7 mouse cellular contexts compared by ENCODE assay signal in genomic region chr9:7763614-7764300, GRCm38 (mm10). TPM values are rescaled to one million over a fixed set of nuclear protein-coding genes. Genes with fewer than 3 reads are reported as not detected.
DNase-seq lines count a peak whose midpoint lies in the region; ATAC-seq lines count a peak whose summit lies in the region.

Gene Tmem123, plus strand, starts transcription at chr9:7764041.

- peak within 1 kb of the TSS; percentile 69 for H3K4me3 ChIP-seq in embryonic facial prominence, embryonic 11.5 days (ENCODE audit: low read depth, low read length)
- H3K4me3 ChIP-seq in limb, embryonic 10.5 days = peak within 1 kb of the TSS; percentile 80
- H3K4me3 ChIP-seq in midbrain, embryonic 13.5 days (replicated peaks) = peak within 1 kb of the TSS; percentile 78

- H3K4me2 ChIP-seq in embryonic facial prominence, embryonic 11.5 days (ENCODE audit: low read depth, low read length) = peak within 1 kb of the TSS; percentile 81
- peak within 1 kb of the TSS; percentile 88 for H3K4me2 ChIP-seq in midbrain, embryonic 13.5 days (replicated peaks)

- no peaks in the 10 kb centered on the region for H3K4me1 ChIP-seq in embryonic facial prominence, embryonic 11.5 days (ENCODE audit: control insufficient read depth, insufficient read depth, low read length)
- H3K4me1 ChIP-seq in limb, embryonic 10.5 days = peaks cover 17% of the 10 kb centered on the region
- H3K4me1 ChIP-seq in midbrain, embryonic 13.5 days (replicated peaks) = peaks cover 41% of the 10 kb centered on the region

- H3K9ac ChIP-seq in embryonic facial prominence, embryonic 11.5 days (replicated peaks; ENCODE audit: low read length) = peak within 1 kb of the TSS; percentile 75
- peak within 1 kb of the TSS; percentile 78 for H3K9ac ChIP-seq in midbrain, embryonic 13.5 days (replicated peaks)

- H3K27ac ChIP-seq in embryonic facial prominence, embryonic 11.5 days (replicated peaks; ENCODE audit: low read depth, low read length) = peak within 1 kb of the TSS; percentile 48; the same call in 1 of the 2 replicates
- H3K27ac ChIP-seq in limb, embryonic 10.5 days = peak within 1 kb of the TSS; percentile 96
- H3K27ac ChIP-seq in midbrain, embryonic 13.5 days = peak within 1 kb of the TSS; percentile 75

- H3K9me3 ChIP-seq in embryonic facial prominence, embryonic 11.5 days (replicated peaks; ENCODE audit: control insufficient read depth, low read length) = no peaks in the 10 kb centered on the region
- H3K9me3 ChIP-seq in limb, embryonic 10.5 days (replicated peaks) = 0 out of 2 replicates have a peak, but pooled peaks cover 3% of the 10 kb centered on the region
- peaks cover 3% of the 10 kb centered on the region; the same call in 1 of the 2 replicates for H3K9me3 ChIP-seq in midbrain, embryonic 13.5 days

- peak; percentile 100 for DNase-seq in adrenal gland, postnatal 14 days
- peak; percentile 99 for DNase-seq in embryonic facial prominence, embryonic 11.5 days (ENCODE audit: low spot score)
- peak; percentile 99 for DNase-seq in kidney, adult 11 months
- peak; percentile 100 for DNase-seq in limb, embryonic 10.5 days (ENCODE audit: low spot score)
- DNase-seq in spleen, adult 12 weeks (ENCODE audit: low spot score) = peak; percentile 98

- no peaks in the 10 kb centered on the region for H3K36me3 ChIP-seq in embryonic facial prominence, embryonic 11.5 days (replicated peaks; ENCODE audit: control insufficient read depth, insufficient read depth, low read depth, low read length)
- peaks cover 9% of the 10 kb centered on the region for H3K36me3 ChIP-seq in limb, embryonic 10.5 days
- no peaks in the 10 kb centered on the region; the same call in 1 of the 2 replicates for H3K36me3 ChIP-seq in midbrain, embryonic 13.5 days

- WGBS in embryonic facial prominence, embryonic 11.5 days = under 1% methylated on average over 51 of the region's 52 CpGs
- WGBS in limb, embryonic 10.5 days = under 1% methylated on average over 52 of the region's 52 CpGs
- under 1% methylated on average over 52 of the region's 52 CpGs for WGBS in midbrain, embryonic 13.5 days

- ATAC-seq in embryonic facial prominence, embryonic 11.5 days (replicated peaks; ENCODE audit: insufficient number of reproducible peaks, low FRiP score, low TSS enrichment, low read depth) = peak; percentile 96
- peak; percentile 89 for ATAC-seq in granulocyte monocyte progenitor cell, adult 5-6 weeks (replicated peaks; ENCODE audit: poor library complexity, severe bottlenecking)
- ATAC-seq in midbrain, embryonic 13.5 days = peak; percentile 94

- no peaks in the 10 kb centered on the region for H3K27me3 ChIP-seq in embryonic facial prominence, embryonic 11.5 days (ENCODE audit: control insufficient read depth, insufficient read depth, low read length)
- H3K27me3 ChIP-seq in limb, embryonic 10.5 days (ENCODE audit: low read depth, poor library complexity, severe bottlenecking) = peaks cover 18% of the 10 kb centered on the region
- peaks cover 17% of the 10 kb centered on the region for H3K27me3 ChIP-seq in midbrain, embryonic 13.5 days

RNA-seq across cellular contexts. Expression of gene Tmem123, which starts in this region (rescaled TPM):
- total RNA-seq in adrenal gland, postnatal 14 days (2021) = 140 and 148 TPM in 2 replicates
- polyA plus RNA-seq in embryonic facial prominence, embryonic 11.5 days (2014; fragmentation: Nextera tagmentation; extraction: Ambion mirVana) = 122 and 128 TPM in 2 replicates
- 77.3 and 83.0 TPM in 2 replicates for total RNA-seq in granulocyte monocyte progenitor cell, adult 5-6 weeks (2014; fragmentation: Nextera tagmentation)
- total RNA-seq in granulocyte monocyte progenitor cell, adult 5-6 weeks (2017) = 114 and 119 TPM in 2 replicates
- 89.2 and 90.5 TPM in 2 replicates for polyA plus RNA-seq in limb, embryonic 10.5 days (2016; fragmentation: Nextera tagmentation; extraction: Ambion mirVana)
- 37.5 and 43.6 TPM in 2 replicates for polyA plus RNA-seq in midbrain, embryonic 13.5 days (2015; fragmentation: Nextera tagmentation; extraction: Ambion mirVana)

Comparison
In these comparisons a context has a peak if more than half of its experiments do, and no peak if none do; other contexts are left out.
1. Peak in every context shown above with its lines: DNase-seq, ATAC-seq, H3K4me3 ChIP-seq and H3K27ac ChIP-seq.